Mouse (Mus musculus): Measurements from ENCODE around the gene Mrps34. TPM values are rescaled to one million over a fixed set of nuclear protein-coding genes. Genes with fewer than 3 reads are reported as not detected.

The Mrps34 gene
- polyA plus RNA-seq, 1 experiment from 2014 or later, result 141 TPM

DNA sequence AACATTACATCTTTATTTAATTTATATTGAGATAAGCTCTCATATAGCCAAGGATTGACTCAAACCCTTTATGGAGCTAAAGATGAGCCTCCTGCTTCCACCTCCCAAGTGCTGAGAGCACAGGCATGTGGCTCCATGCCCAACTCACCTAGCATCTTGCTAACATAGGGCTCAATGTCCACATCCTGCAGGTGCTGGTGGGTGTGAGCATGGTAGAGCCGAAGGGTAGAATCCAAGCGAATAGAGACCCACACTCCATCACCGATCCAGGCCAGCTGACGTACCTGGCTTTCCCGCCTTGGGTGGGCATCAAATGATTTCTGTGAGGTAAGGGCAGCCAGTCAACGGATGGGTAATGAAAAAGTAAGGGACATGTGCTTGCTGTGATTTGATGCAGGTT, 5.1 kb downstream of the Mrps34 start:
- TF ChIP-seq CTCF (IDR thresholded peaks at IDR 0.05; ENCODE audit: low read depth), result no peak
- no peaks in the 10 kb centered on the region for H3K9me3 ChIP-seq (replicated peaks; ENCODE audit: low read length)
- no peak overlapping the region for H3K27ac ChIP-seq
- H3K36me3 ChIP-seq (ENCODE audit: insufficient read depth, low read length), result peaks cover 66% of the 10 kb centered on the region
- DNase-seq (ENCODE audit: low spot score), result no peak
- H3K27me3 ChIP-seq (ENCODE audit: insufficient read depth, low read length), result no peaks in the 10 kb centered on the region
- H3K4me1 ChIP-seq (replicated peaks; ENCODE audit: insufficient read depth, low read length), result no peaks in the 10 kb centered on the region; the same call in 1 of the 2 replicates
- no peak overlapping the region for H3K4me3 ChIP-seq (replicated peaks; ENCODE audit: low read depth, low read length)
- WGBS, result 94% methylated on average over 6 of the region's 6 CpGs
- H3K9ac ChIP-seq (ENCODE audit: low read depth, low read length), result no peak overlapping the region
- ATAC-seq (replicated peaks; ENCODE audit: low FRiP score, low read depth), result no peak
- no peak overlapping the region for H3K4me2 ChIP-seq (ENCODE audit: low read length)

DNA sequence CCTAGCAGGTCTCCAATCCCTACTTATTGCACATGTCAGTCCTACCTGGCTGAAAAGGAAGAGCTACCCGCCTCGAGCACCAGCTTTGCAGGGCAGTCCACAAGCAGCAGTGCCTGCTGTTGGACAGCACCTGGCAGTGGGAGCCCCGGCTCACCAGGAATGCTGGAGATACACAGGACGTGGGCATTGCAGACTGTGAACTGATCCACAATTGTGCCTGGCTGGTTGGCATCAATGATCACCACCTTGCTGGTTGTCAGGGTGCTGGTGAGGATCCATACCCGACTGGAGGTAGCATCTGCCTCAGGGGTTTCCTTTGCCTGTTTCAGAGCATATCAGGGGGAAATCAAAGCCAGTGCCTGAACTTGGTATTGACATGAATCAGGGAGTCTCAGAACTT, 7.2 kb downstream of the Mrps34 start:
- Histone ChIP-seq H3K4me2 (ENCODE audit: low read length) (no peak overlapping the region), H3K4me1 (replicated peaks; ENCODE audit: insufficient read depth, low read length) (no peaks in the 10 kb centered on the region; the same call in 1 of the 2 replicates), H3K27me3 (ENCODE audit: insufficient read depth, low read length) (no peaks in the 10 kb centered on the region), H3K36me3 (ENCODE audit: insufficient read depth, low read length) (peaks cover 86% of the 10 kb centered on the region), H3K27ac (no peak overlapping the region), H3K9me3 (replicated peaks; ENCODE audit: low read length) (no peaks in the 10 kb centered on the region), H3K4me3 (replicated peaks; ENCODE audit: low read depth, low read length) (no peak overlapping the region), H3K9ac (ENCODE audit: low read depth, low read length) (no peak overlapping the region)
- no peak for DNase-seq (ENCODE audit: low spot score)
- WGBS, result 92% methylated on average over 5 of the region's 5 CpGs
- no peak for TF ChIP-seq CTCF (IDR thresholded peaks at IDR 0.05; ENCODE audit: low read depth)
- no peak for ATAC-seq (replicated peaks; ENCODE audit: low FRiP score, low read depth)

DNA sequence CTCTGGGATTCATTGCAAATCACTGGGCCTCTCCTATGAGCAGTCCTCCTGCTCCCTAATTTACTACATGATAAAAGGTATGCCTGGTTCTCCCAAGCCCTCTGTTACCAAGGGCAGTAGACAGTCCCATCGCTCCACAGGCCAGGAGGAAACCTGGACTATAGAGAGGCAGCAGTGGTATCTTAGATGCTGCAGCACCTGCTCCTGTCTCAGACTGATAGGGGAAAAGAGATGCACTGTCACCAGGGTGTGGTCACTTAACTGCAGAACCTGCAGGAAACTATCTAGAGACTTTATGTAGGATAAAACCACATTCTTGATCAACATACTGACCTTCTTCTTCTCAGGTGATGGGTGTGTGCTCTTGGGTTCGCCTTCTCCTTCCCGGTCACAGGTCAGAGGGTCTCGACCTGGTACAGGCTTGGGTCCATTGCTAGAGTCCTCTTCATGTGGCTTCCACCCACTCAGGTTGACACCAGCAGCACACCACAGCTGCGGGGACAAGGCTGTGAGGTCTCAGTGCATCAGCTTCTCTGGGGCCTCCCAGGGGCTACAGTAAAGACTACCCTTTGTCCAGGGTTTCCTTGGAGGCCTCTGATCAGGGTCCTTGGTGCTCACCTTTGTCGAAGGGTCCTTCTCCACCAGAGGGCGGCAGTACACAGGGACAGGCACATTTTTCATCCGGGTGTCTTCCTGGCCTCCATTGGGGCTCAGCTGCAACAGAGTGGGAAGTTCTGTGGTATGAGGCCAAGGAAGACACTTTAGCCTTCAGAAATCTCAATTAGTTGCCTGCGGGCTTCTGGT, 8.0 kb downstream of the Mrps34 start:
- Histone ChIP-seq H3K4me3 (replicated peaks; ENCODE audit: low read depth, low read length) (no peak overlapping the region), H3K36me3 (ENCODE audit: insufficient read depth, low read length) (peaks cover 91% of the 10 kb centered on the region), H3K9ac (ENCODE audit: low read depth, low read length) (no peak overlapping the region), H3K27me3 (ENCODE audit: insufficient read depth, low read length) (no peaks in the 10 kb centered on the region), H3K4me1 (replicated peaks; ENCODE audit: insufficient read depth, low read length) (no peaks in the 10 kb centered on the region; the same call in 1 of the 2 replicates), H3K27ac (no peak overlapping the region), H3K9me3 (replicated peaks; ENCODE audit: low read length) (no peaks in the 10 kb centered on the region), H3K4me2 (ENCODE audit: low read length) (no peak overlapping the region)
- ATAC-seq (replicated peaks; ENCODE audit: low FRiP score, low read depth) (no peak), DNase-seq (ENCODE audit: low spot score) (peak; percentile 21)
- TF ChIP-seq CTCF (IDR thresholded peaks at IDR 0.05; ENCODE audit: low read depth), result peak; percentile 64
- WGBS, result 65% methylated on average over 9 of the region's 9 CpGs

DNA sequence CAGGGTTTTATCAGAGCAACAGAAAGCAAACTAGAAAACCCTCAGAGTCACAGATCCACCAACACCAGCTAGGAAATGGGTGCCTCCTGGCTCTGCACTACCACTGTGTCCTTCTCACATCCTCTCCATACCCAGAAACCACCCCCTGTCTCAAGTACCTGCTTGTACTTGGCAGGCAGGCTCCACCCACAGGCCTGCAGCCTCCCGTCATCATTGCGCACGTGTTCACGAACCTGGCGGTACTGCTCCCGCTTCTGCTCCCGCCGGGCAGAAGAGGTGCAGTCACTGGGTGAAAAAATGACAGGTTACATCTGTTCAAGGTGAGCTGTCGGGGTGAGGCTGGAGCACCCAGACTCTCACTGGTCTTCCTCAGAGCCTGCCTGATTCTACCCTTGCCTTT, 8.9 kb downstream of the Mrps34 start:
- Histone ChIP-seq H3K4me2 (ENCODE audit: low read length) (no peak overlapping the region), H3K27ac (no peak overlapping the region), H3K4me1 (replicated peaks; ENCODE audit: insufficient read depth, low read length) (no peaks in the 10 kb centered on the region), H3K4me3 (replicated peaks; ENCODE audit: low read depth, low read length) (no peak overlapping the region), H3K27me3 (ENCODE audit: insufficient read depth, low read length) (no peaks in the 10 kb centered on the region), H3K9me3 (replicated peaks; ENCODE audit: low read length) (no peaks in the 10 kb centered on the region), H3K9ac (ENCODE audit: low read depth, low read length) (no peak overlapping the region), H3K36me3 (ENCODE audit: insufficient read depth, low read length) (peaks cover 97% of the 10 kb centered on the region)
- no peak for TF ChIP-seq CTCF (IDR thresholded peaks at IDR 0.05; ENCODE audit: low read depth)
- DNase-seq (ENCODE audit: low spot score) (no peak), ATAC-seq (replicated peaks; ENCODE audit: low FRiP score, low read depth) (no peak)
- 88% methylated on average over 9 of the region's 9 CpGs for WGBS

DNA sequence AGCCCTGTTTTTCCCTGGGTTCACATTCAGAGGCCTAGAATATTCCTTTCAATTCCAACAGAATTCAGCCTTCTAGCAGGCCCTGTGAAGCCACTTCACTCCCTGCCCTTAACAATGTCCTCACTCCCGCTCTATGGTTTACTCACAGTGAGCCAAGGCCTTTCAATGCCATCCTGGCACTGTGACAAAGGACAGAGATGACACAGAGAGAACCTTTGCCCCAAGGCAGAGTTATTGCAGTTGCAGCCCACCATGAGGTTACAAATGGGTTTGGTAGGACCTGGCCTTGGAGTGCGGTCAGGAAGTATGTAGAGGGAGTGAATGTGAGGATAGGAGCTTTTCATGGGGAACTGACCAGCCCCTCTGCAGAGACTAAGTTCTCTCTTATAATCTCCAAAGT, 12.7 kb downstream of the Mrps34 start:
- Histone ChIP-seq H3K4me2 (ENCODE audit: low read length) (no peak overlapping the region), H3K9ac (ENCODE audit: low read depth, low read length) (no peak overlapping the region), H3K27ac (no peak overlapping the region), H3K9me3 (replicated peaks; ENCODE audit: low read length) (no peaks in the 10 kb centered on the region), H3K4me3 (replicated peaks; ENCODE audit: low read depth, low read length) (no peak overlapping the region), H3K27me3 (ENCODE audit: insufficient read depth, low read length) (no peaks in the 10 kb centered on the region), H3K36me3 (ENCODE audit: insufficient read depth, low read length) (peaks cover 93% of the 10 kb centered on the region), H3K4me1 (replicated peaks; ENCODE audit: insufficient read depth, low read length) (no peaks in the 10 kb centered on the region)
- ATAC-seq (replicated peaks; ENCODE audit: low FRiP score, low read depth), result no peak
- WGBS, result 96% methylated on average over 2 of the region's 2 CpGs
- DNase-seq (ENCODE audit: low spot score), result no peak
- no peak for TF ChIP-seq CTCF (IDR thresholded peaks at IDR 0.05; ENCODE audit: low read depth)

DNA sequence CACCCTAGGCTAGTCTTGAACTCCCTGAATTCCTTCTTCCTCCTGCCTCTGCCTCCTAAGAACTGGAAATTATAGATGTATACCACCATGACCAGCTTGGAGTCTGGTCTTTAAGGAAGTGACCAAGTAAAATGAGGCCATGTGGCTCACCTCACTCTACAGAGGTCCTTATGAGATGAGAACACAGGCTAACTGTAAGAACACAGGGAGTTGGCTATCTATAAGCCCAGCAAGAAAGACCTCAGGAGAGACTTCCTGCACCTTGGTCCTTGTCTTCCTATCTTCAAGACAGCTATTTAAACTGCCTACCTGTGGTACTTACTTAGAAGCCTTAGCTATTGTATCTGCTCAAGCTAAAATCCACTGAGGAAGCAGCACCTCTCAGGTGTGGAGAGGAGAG, 19.1 kb downstream of the Mrps34 start:
- Histone ChIP-seq H3K4me1 (replicated peaks; ENCODE audit: insufficient read depth, low read length) (no peaks in the 10 kb centered on the region), H3K9me3 (replicated peaks; ENCODE audit: low read length) (no peaks in the 10 kb centered on the region), H3K4me2 (ENCODE audit: low read length) (no peak overlapping the region), H3K4me3 (replicated peaks; ENCODE audit: low read depth, low read length) (no peak overlapping the region), H3K27ac (no peak overlapping the region), H3K36me3 (ENCODE audit: insufficient read depth, low read length) (peaks cover 84% of the 10 kb centered on the region), H3K9ac (ENCODE audit: low read depth, low read length) (no peak overlapping the region), H3K27me3 (ENCODE audit: insufficient read depth, low read length) (no peaks in the 10 kb centered on the region)
- DNase-seq (ENCODE audit: low spot score), result no peak
- ATAC-seq (replicated peaks; ENCODE audit: low FRiP score, low read depth), result no peak
- TF ChIP-seq CTCF (IDR thresholded peaks at IDR 0.05; ENCODE audit: low read depth), result no peak

All from kidney, postnatal 0 days (tissue).